Mouse (Mus musculus) embryonic facial prominence, embryonic 13.5 days (tissue): ENCODE data around the gene B3gnt5. TPM values are rescaled to one million over a fixed set of nuclear protein-coding genes. Genes with fewer than 3 reads are reported as not detected.

Experiments used
- ATAC-seq: fragments of 200-750 bp; cut with Nextera tagmentation; 2 replicates; pipeline ENCODE4 v1.8.0; 2017; ENCODE audit warnings: low read depth; ENCODE audit not compliant: insufficient number of reproducible peaks, insufficient read depth, low FRiP score, low TSS enrichment
- H3K27ac ChIP-seq: fragments of 300-500 bp; sonication (generic); 2 replicates; pipeline ENCODE4 v1.5.1; 2015; ENCODE audit warnings: moderate library complexity, mild to moderate bottlenecking, inconsistent platforms
- H3K27me3 ChIP-seq: fragments of 300-500 bp; sonication (generic); 2 replicates; pipeline ENCODE4 v1.6.1; 2015; ENCODE audit warnings: mild to moderate bottlenecking, inconsistent platforms
- H3K36me3 ChIP-seq: fragments of 300-500 bp; sonication (generic); 2 replicates; pipeline ENCODE4 v1.6.1; 2015; ENCODE audit warnings: mild to moderate bottlenecking, inconsistent platforms
- H3K4me1 ChIP-seq: fragments of 300-500 bp; sonication (generic); 2 replicates; pipeline ENCODE4 v1.6.1; 2015; ENCODE audit warnings: inconsistent platforms
- H3K4me2 ChIP-seq: fragments of 300-500 bp; sonication (generic); 2 replicates; pipeline ENCODE4 v1.6.1; 2015; ENCODE audit warnings: moderate library complexity, mild to moderate bottlenecking, inconsistent platforms
- H3K4me3 ChIP-seq: fragments of 300-500 bp; sonication (generic); 2 replicates; pipeline ENCODE4 v1.5.1; 2015; ENCODE audit warnings: mild to moderate bottlenecking, inconsistent platforms
- H3K9ac ChIP-seq: fragments of 300-500 bp; sonication (generic); 2 replicates; pipeline ENCODE4 v1.6.1; 2015; ENCODE audit warnings: mild to moderate bottlenecking, inconsistent platforms
- H3K9me3 ChIP-seq: fragments of 300-500 bp; sonication (generic); 2 replicates; pipeline ENCODE4 v1.6.1; 2016; ENCODE audit warnings: inconsistent platforms
- WGBS: fragments of 180-500 bp; shearing (Covaris S2); methylation state at CpG from one replicate; pipeline ENCODE4 v1.1.7; 2015; ENCODE audit warnings: mixed read lengths; 5-methylcytosine and 5-hydroxymethylcytosine counted together
- polyA plus RNA-seq: library from polyadenylated mRNA; unstranded; fragments of >200 nt; fragmentation: Nextera tagmentation; extraction: Ambion mirVana; gene quantifications from 2 replicates; pipeline ENCODE4 v1.2.1, GENCODE M21; 2015

The B3gnt5 gene
- polyA plus RNA-seq, 1 experiment from 2014 or later, result 29.6 TPM

- no peak overlapping the region for H3K4me2 ChIP-seq
- H3K27me3 ChIP-seq, result no peaks in the 10 kb centered on the region
- 71% methylated on average over 2 of the region's 2 CpGs for WGBS
- H3K27ac ChIP-seq, result no peak overlapping the region
- H3K36me3 ChIP-seq, result no peaks in the 10 kb centered on the region
- H3K4me1 ChIP-seq, result no peaks in the 10 kb centered on the region
- ATAC-seq, result no peak
- H3K4me3 ChIP-seq, result no peak overlapping the region
- H3K9ac ChIP-seq, result no peak overlapping the region
- H3K9me3 ChIP-seq, result no peaks in the 10 kb centered on the region
These were observed 58.8 kb downstream of the B3gnt5 start for GRCm38 (mm10) chr16:19818801-19819200.

Other genes starting within 250 kb of the B3gnt5 start
- gene Olfr167, start 237.9 kb upstream of the B3gnt5 start, polyA plus RNA-seq, result not detected in 2 replicates
- gene Olfr168, start 224.7 kb upstream of the B3gnt5 start, polyA plus RNA-seq, result not detected in 2 replicates
- gene Olfr169, start 188.4 kb upstream of the B3gnt5 start, polyA plus RNA-seq, result not detected in 2 replicates
- gene Olfr170, start 148.3 kb upstream of the B3gnt5 start, polyA plus RNA-seq, result not detected in 2 replicates
- gene Olfr171, start 130.3 kb upstream of the B3gnt5 start, polyA plus RNA-seq, result not detected in 2 replicates
- 0.08 and 0.18 TPM in 2 replicates for gene Lamp3, start 53.8 kb upstream of the B3gnt5 start, polyA plus RNA-seq
- 6.5 and 8.0 TPM in 2 replicates for gene Klhl6, start 222.8 kb downstream of the B3gnt5 start, polyA plus RNA-seq